Mouse (Mus musculus): ENCODE measurements at regions not wholly inside any gene's neighbourhood (a gene's known extent, or its start where the extent isn't known, plus 50 kb on each side); places are given as distances from the start of the nearest gene placed in this dataset.

GRCm38 (mm10) chr4:84019500-84020255 lies 494.3 kb downstream of the Ccdc171 start:
- no peak for TF ChIP-seq CTCF (IDR thresholded peaks at IDR 0.05; ENCODE audit: extremely low read depth, insufficient read depth, insufficient read length, insufficient replicate concordance)
- no peak for TF ChIP-seq POLR2A (IDR thresholded peaks at IDR 0.05; ENCODE audit: low read depth, low read length)
